Mouse (Mus musculus): Measurements from ENCODE around the gene Uba52. TPM values are rescaled to one million over a fixed set of nuclear protein-coding genes. Genes with fewer than 3 reads are reported as not detected.

The Uba52 gene
- total and polyA plus RNA-seq, 3 experiments = 1,322 to 1,685 (median 1,627) TPM

DNA sequence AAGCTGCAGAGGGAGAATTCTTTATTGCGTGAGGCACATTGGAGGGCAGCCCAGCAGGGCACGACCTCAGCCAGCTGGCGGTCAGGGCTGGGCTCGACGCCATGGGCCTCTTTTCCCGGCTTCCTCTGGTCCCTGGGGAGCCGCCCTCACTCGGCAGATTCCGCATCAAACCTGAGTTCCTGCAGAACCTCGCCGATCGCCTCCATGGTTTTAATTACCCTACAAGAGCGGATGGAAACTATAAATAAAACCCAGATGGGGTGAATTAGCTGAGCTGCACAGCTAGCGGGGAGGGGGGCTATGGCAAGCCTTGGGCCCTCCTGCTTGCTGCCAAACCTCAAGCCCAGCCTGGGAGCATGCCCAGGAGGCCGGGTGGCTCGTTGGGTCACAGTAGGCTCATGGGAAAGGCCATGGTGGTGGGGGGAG lies 6.3 kb downstream of the Uba52 start:
- peak; percentile 77 for DNase-seq

GRCm38 (mm10) chr8:70503062-70503750 lies 7.4 kb downstream of the Uba52 start:
- DNase-seq = peak; percentile 69

GRCm38 (mm10) chr8:70502540-70502939 lies 8.1 kb downstream of the Uba52 start:
- no peak for DNase-seq

GRCm38 (mm10) chr8:70501820-70502529 lies 8.6 kb downstream of the Uba52 start:
- no peak for DNase-seq

GRCm38 (mm10) chr8:70500386-70501301 lies 10.0 kb downstream of the Uba52 start:
- DNase-seq = no peak

DNA sequence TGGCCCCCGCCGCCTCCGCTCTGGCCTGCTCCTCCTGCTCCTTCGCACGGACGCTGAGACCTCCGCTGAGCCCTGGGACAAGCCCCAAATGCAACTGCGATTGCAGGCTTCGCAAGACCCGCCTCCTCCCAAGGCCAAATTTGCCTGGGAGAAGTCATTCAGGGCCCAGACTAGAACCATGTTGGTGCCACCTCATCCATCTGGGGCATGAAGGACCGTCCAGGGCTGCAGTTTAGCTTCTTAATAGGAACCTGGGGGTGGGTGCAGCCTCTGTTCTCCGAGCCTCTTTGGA lies 14.9 kb downstream of the Uba52 start:
- peak; percentile 52 for DNase-seq

- DNase-seq = no peak
These were observed 15.4 kb downstream of the Uba52 start for GRCm38 (mm10) chr8:70495001-70495770.

- no peak for DNase-seq
These were observed 16.1 kb downstream of the Uba52 start for GRCm38 (mm10) chr8:70494416-70494945.

DNA sequence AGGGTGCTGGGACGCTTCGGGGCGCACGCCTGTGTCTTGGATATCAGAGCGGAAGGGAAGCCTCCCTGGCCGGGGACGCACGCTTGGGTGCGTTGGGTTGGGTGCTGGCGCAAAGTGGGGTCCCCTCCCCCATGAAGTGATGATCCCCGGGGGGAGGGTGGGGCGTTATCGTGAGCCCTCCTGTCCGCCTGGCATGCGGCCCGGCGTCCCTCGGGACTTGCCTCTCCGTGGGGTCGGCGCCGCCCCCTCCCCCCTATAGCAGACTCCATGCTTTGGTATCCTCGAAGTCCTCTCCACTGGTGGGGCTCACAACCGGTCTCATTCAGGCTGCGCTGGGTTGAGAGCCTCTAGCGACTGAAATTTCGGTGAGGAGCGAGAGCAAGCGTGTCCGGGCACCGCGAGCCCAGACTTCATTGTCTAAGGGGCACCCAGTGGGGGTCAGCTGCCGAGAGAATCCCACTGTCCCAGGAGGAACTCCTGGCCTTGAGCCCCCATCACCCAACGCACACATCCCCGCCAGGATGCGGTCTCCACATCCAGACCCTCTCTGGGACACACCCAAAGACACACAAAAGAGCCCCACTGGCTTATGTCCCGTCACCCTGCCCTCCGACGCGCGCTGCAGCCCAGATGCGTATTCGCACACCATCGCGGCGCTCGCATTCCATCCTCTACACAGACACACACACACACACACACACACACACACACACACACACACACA lies 16.7 kb downstream of the Uba52 start:
- no peak for DNase-seq

GRCm38 (mm10) chr8:70492664-70493640 lies 17.6 kb downstream of the Uba52 start, which contains the start of gene Crlf1:
Gene Crlf1, plus strand, starts transcription at chr8:70493158.
- DNase-seq = peak; percentile 52

DNA sequence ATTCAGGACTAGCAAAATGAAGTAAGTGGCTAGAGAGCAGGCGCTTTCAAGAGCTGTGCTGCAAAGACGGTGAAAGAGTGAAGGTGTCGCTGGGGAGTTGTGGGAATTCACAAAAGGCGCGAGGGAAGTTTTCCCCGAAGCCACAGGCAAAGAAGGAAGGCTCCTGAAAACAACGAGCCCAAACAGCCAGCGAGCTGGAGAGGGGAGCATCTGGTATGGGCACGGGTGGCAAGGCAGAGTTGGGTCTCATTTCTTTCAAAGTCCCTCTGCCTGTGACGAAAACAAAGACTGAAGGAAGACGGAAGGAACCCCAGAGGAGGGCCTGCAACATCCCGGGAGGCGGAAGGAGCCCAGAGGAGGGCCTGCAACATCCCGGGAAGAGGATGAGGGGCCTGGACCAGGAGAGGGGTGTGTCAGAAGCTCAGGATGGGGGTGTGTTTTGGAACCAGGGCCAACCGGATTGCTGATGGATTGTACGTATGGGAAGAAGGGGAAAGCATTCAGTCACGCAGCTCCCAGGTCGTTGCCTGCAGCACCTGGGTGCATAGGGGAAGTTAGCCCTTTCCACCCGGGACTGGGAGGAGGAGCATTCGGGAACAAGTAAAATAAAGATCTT lies 19.6 kb downstream of the Uba52 start:
- DNase-seq = no peak

- DNase-seq = no peak
These were observed 20.3 kb downstream of the Uba52 start for GRCm38 (mm10) chr8:70490061-70490879.

GRCm38 (mm10) chr8:70489576-70489975 lies 21.0 kb downstream of the Uba52 start:
- no peak for DNase-seq

GRCm38 (mm10) chr8:70488931-70489470 lies 21.6 kb downstream of the Uba52 start:
- DNase-seq = no peak

DNA sequence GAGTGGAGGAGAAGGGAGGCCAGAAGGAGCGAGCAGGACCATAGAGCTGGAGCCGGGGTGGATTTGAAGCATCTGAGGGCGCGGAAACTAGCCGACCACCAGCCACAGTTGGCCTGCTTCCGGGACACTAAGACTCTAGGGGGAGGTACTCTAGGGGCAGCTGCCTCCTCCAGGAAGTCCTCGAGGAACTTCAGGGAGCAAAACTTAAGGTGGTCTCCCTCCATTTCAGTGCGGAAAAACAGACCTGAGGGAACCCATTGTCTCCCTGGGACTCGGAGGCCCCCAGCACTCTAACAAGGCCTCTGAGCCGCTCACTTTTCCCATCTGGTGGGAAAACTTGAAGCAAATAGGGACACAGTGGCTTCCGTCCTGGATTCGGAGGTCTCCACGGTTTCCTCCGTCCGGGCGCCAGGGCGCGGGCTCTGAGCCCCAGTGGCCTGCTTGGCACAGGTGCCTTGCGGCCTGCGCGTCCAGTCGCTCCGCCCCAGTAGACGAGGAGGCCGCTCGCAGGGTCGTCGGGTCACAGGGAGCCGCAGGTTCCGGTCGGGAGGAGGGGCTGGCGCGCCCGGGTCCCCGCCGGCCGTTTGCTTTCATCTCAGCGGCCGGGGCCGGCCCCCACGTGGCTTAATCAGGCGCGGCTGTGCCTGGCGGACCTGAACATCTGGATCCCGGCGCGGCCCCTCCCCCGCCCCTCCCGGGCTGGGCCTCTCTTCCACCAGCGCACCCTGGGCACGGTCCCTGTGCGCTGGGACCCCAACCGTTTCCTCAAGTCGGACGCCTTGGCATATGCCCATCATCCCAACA lies 22.4 kb downstream of the Uba52 start:
- DNase-seq = peak; percentile 47

DNA sequence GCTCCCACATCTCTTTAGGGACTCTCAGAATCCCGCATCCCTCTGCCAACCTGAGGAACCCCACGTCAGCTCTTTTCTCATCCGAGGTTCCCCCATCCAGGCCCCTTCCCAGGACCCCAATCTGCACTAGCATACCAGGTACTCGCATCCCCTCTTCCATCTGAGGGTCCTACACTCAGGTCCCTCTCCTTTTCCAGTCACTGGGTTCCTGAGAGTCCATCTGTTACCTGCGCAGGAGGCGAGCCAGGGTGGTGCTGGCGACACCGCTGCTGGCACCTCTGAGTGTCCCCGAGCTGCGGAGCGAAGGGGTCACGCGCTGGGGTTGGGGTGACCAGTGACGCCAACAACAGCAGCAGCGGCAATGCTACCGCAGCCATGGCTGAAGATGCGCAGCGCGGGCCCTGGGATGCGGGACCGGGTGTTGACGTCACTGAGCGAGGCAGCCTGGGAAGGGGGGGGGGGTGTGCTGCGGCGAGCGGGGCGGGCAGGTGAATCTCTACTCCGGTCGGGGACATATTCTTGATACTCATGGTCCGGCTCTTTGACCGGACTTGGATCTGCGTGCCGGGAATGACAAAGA lies 23.6 kb downstream of the Uba52 start, which contains the start of gene Tmem59l:
TSS of gene Tmem59l (minus strand) at position 418 of the 580 bp plus-strand sequence.
- DNase-seq = no peak
